ENCODE assay signal across 16 mouse cellular contexts in genomic region chr2:166631621-166632171, GRCm38 (mm10).
DNase-seq lines count a peak whose midpoint lies in the region; ATAC-seq and TF ChIP-seq lines count a peak whose summit lies in the region.
"Had no signal": no experiment of that assay in that cellular context is flagged by ENCODE, and none has a peak within 500 bp of the region (broad histone marks: within the 10 kb centered on the region; RNA-seq: fewer than 3 reads in every experiment).

No protein-coding gene starts in this region.

- no peak overlapping the region for H3K9ac ChIP-seq in limb, embryonic 15.5 days
- H3K9ac ChIP-seq: liver, embryonic 15.5 days; neural tube, embryonic 15.5 days; stomach, embryonic 15.5 days had no signal

- H3K4me1 ChIP-seq in limb, embryonic 15.5 days, result peaks cover 7% of the 10 kb centered on the region; the same call in 1 of the 2 replicates
- H3K4me1 ChIP-seq in limb, embryonic 10.5 days, result peaks cover 10% of the 10 kb centered on the region; the same call in 1 of the 2 replicates

- peaks cover 8% of the 10 kb centered on the region; the same call in 1 of the 2 replicates for H3K36me3 ChIP-seq in limb, embryonic 15.5 days
- peaks cover 54% of the 10 kb centered on the region for H3K36me3 ChIP-seq in limb, embryonic 10.5 days
- H3K36me3 ChIP-seq: G1E; neural tube, embryonic 15.5 days; stomach, embryonic 15.5 days had no signal

- H3K9me3 ChIP-seq in limb, embryonic 15.5 days, result no peaks in the 10 kb centered on the region
- H3K9me3 ChIP-seq in limb, embryonic 10.5 days (replicated peaks), result no peaks in the 10 kb centered on the region
- H3K9me3 ChIP-seq: liver, embryonic 15.5 days; neural tube, embryonic 15.5 days; stomach, embryonic 15.5 days had no signal

- no peak for TF ChIP-seq CTCF in gastrocnemius, adult 2 months (IDR thresholded peaks at IDR 0.05)

- WGBS in limb, embryonic 15.5 days, result 92% methylated on average over 10 of the region's 10 CpGs
- 87% methylated on average over 10 of the region's 10 CpGs for WGBS in limb, embryonic 10.5 days

- no peak overlapping the region for H3K4me2 ChIP-seq in limb, embryonic 15.5 days
- H3K4me2 ChIP-seq: liver, embryonic 15.5 days; midbrain, embryonic 11.5 days; neural tube, embryonic 15.5 days; stomach, embryonic 15.5 days had no signal

- intact Hi-C loops in gastrocnemius, adult 2 months (cut with DNase I), result no loop called here

- ATAC-seq in limb, embryonic 15.5 days (ENCODE audit: insufficient number of reproducible peaks, low FRiP score, low TSS enrichment, low read depth), result no peak

- no peak overlapping the region for H3K4me3 ChIP-seq in gastrocnemius, adult 2 months
- no peak overlapping the region for H3K4me3 ChIP-seq in limb, embryonic 15.5 days
- H3K4me3 ChIP-seq in limb, embryonic 10.5 days, result no peak overlapping the region
- H3K4me3 ChIP-seq: erythroblast, embryonic 14.5 days; heart, adult 2 months; liver, embryonic 15.5 days; neural tube, embryonic 15.5 days; stomach, embryonic 15.5 days had no signal

- H3K27me3 ChIP-seq in limb, embryonic 15.5 days, result no peaks in the 10 kb centered on the region
- H3K27me3 ChIP-seq in limb, embryonic 10.5 days (ENCODE audit: low read depth, poor library complexity, severe bottlenecking), result no peaks in the 10 kb centered on the region
- H3K27me3 ChIP-seq: liver, embryonic 15.5 days; neural tube, embryonic 15.5 days; stomach, embryonic 15.5 days had no signal

- no peak for DNase-seq in gastrocnemius, adult 2 months
- DNase-seq in gastrocnemius, postnatal 10 days, result no peak
- no peak for DNase-seq in limb, embryonic 10.5 days (ENCODE audit: low spot score)
- DNase-seq in induced T-regulatory cell, adult 2 months (ENCODE audit: low read depth), result peak; percentile 38
- DNase-seq in thymus, postnatal 14 days, result peak; percentile 74
- no peak for DNase-seq in kidney, postnatal 25 days
- DNase-seq: heart, adult 2 months; heart, postnatal 4 days had no signal

- H3K27ac ChIP-seq in gastrocnemius, adult 2 months, result peak overlapping the region; percentile 73
- H3K27ac ChIP-seq in limb, embryonic 15.5 days, result peak overlapping the region; percentile 17; the same call in 1 of the 2 replicates
- no peak overlapping the region for H3K27ac ChIP-seq in limb, embryonic 10.5 days
- H3K27ac ChIP-seq: heart, adult 2 months; kidney, postnatal 0 days; liver, embryonic 15.5 days; neural tube, embryonic 15.5 days; stomach, embryonic 15.5 days had no signal

Comparison
In these comparisons a context has a peak if more than half of its experiments do, and no peak if none do; other contexts are left out.
1. DNase-seq: peak in induced T-regulatory cell, adult 2 months (single experiment) and thymus, postnatal 14 days (single experiment); none in gastrocnemius, adult 2 months (single experiment), gastrocnemius, postnatal 10 days (single experiment), limb, embryonic 10.5 days (single experiment) and kidney, postnatal 25 days (0 of 2).